Mouse (Mus musculus) heart, embryonic 13.5 days (tissue): ENCODE measurements around the gene Loxl3. TPM values are rescaled to one million over a fixed set of nuclear protein-coding genes. Genes with fewer than 3 reads are reported as not detected.
A peak's percentile ranks its signal among the peaks of the same experiment; 100 is the strongest.

Experiments used
- ATAC-seq: fragments of 200-750 bp; cut with Nextera tagmentation; 2 replicates; pipeline ENCODE4 v1.8.0; 2017; ENCODE audit warnings: moderate TSS enrichment; ENCODE audit not compliant: insufficient number of reproducible peaks, low FRiP score, low TSS enrichment; ENCODE audit errors: extremely low read depth
- H3K27ac ChIP-seq: fragments of 300-500 bp; sonication (generic); replicated peaks from 2 replicates; pipeline ENCODE4 v1.5.1; 2015; ENCODE audit warnings: moderate library complexity, mild to moderate bottlenecking, inconsistent platforms
- H3K27me3 ChIP-seq: fragments of 300-500 bp; sonication (generic); replicated peaks from 2 replicates; pipeline ENCODE4 v1.6.1; 2015; ENCODE audit warnings: mild to moderate bottlenecking, inconsistent platforms
- H3K36me3 ChIP-seq: fragments of 300-500 bp; sonication (generic); 2 replicates; pipeline ENCODE4 v1.6.1; 2015; ENCODE audit warnings: mild to moderate bottlenecking, inconsistent platforms
- H3K4me1 ChIP-seq: fragments of 300-500 bp; sonication (generic); 2 replicates; pipeline ENCODE4 v1.6.1; 2015; ENCODE audit warnings: inconsistent platforms
- H3K4me2 ChIP-seq: fragments of 300-500 bp; sonication (generic); 2 replicates; pipeline ENCODE4 v1.6.1; 2015; ENCODE audit warnings: inconsistent platforms, mild to moderate bottlenecking, moderate library complexity
- H3K4me3 ChIP-seq: fragments of 300-500 bp; sonication (generic); 2 replicates; pipeline ENCODE4 v1.5.1; 2015; ENCODE audit warnings: moderate library complexity, mild to moderate bottlenecking, inconsistent platforms
- H3K9ac ChIP-seq: fragments of 300-500 bp; sonication (generic); 2 replicates; pipeline ENCODE4 v1.6.1; 2015; ENCODE audit warnings: inconsistent platforms, mild to moderate bottlenecking, moderate library complexity
- H3K9me3 ChIP-seq: fragments of 300-500 bp; sonication (generic); 2 replicates; pipeline ENCODE4 v1.6.1; 2016; ENCODE audit warnings: inconsistent platforms
- WGBS: fragments of 180-500 bp; shearing (Covaris S2); methylation state at CpG from one replicate; pipeline ENCODE4 v1.1.7; 2015; ENCODE audit warnings: mixed read lengths; 5-methylcytosine and 5-hydroxymethylcytosine counted together
- polyA plus RNA-seq: library from polyadenylated mRNA; unstranded; fragments of >200 nt; fragmentation: Nextera tagmentation; extraction: Ambion mirVana; gene quantifications from 2 replicates; pipeline ENCODE4 v1.2.1, GENCODE M21; 2015

The Loxl3 gene
- polyA plus RNA-seq, 1 experiment from 2014 or later, result 7.1 TPM

DNA sequence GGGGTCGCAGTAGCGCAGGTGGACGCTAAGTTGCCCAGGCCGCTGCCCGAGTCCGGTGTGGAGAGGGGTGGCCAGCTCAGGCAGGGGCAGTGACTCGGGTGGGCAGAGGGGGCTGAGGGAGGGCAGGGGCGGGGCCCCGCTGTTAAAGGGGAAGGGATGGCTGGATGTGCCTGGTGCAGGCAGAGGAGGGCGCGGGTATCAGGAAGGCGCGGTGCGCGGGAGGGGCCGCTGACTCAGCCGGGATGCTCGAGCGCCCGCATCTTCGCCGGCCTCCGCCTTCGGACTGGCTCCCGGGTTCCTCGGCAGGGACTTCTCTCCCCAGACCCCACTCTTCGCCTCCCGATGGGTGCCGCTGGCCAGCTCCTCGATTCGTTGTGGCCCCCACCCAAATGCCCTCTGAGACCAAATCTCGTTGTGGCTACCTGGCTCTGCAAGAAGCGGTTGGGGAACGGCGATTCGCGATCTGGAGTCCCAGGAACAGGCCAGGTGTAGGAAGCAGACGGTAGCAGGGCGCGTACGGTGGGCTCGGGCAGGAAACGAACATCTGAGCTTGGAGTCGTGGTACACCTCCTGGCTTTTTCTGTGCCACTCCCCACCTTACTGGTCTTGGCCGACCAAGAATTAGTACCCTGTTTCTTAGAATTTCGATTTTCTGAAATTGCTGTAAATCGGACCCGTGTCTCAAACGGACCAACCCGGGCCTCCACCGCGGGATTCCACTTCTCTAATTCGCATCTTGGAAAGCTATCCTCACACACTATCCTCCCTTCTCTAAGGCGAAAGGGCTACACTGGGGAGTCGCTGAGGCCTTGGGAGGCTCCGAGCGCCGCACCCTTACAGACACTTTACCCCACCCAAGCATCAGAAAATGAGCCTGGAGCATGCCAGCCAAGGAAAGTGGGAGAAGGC lies 36.6 kb downstream of the Loxl3 start:
- Histone ChIP-seq H3K4me3 (peak overlapping the region; percentile 43), H3K27ac (no peak overlapping the region), H3K27me3 (peaks cover 100% of the 10 kb centered on the region), H3K4me1 (peaks cover 28% of the 10 kb centered on the region), H3K9me3 (no peaks in the 10 kb centered on the region), H3K36me3 (no peaks in the 10 kb centered on the region), H3K4me2 (peak overlapping the region; percentile 47), H3K9ac (no peak overlapping the region)
- ATAC-seq, result no peak
- under 1% methylated on average over 55 of the region's 58 CpGs for whole genome bisulfite sequencing

- no peak for ATAC-seq
- no peaks in the 10 kb centered on the region for H3K36me3 ChIP-seq
- H3K4me2 ChIP-seq, result peak overlapping the region; percentile 20; the same call in 1 of the 2 replicates
- H3K9ac ChIP-seq, result no peak overlapping the region
- peaks cover 100% of the 10 kb centered on the region for H3K27me3 ChIP-seq
- 4% methylated on average over 24 of the region's 24 CpGs for WGBS
- H3K27ac ChIP-seq, result no peak overlapping the region
- no peaks in the 10 kb centered on the region for H3K9me3 ChIP-seq
- peak overlapping the region; percentile 43 for H3K4me3 ChIP-seq
- peaks cover 28% of the 10 kb centered on the region for H3K4me1 ChIP-seq
Observed at GRCm38 (mm10) chr6:83071220-83071619, 37.2 kb downstream of the Loxl3 start.

- Histone ChIP-seq H3K4me2 (no peak overlapping the region), H3K27me3 (peaks cover 77% of the 10 kb centered on the region), H3K4me3 (no peak overlapping the region), H3K27ac (no peak overlapping the region), H3K9me3 (no peaks in the 10 kb centered on the region), H3K4me1 (peaks cover 25% of the 10 kb centered on the region), H3K36me3 (peaks cover 3% of the 10 kb centered on the region), H3K9ac (no peak overlapping the region)
- ATAC-seq, result no peak
- 12% methylated on average over 2 of the region's 2 CpGs for WGBS
Observed at GRCm38 (mm10) chr6:83074979-83075378, 41.0 kb downstream of the Loxl3 start.

DNA sequence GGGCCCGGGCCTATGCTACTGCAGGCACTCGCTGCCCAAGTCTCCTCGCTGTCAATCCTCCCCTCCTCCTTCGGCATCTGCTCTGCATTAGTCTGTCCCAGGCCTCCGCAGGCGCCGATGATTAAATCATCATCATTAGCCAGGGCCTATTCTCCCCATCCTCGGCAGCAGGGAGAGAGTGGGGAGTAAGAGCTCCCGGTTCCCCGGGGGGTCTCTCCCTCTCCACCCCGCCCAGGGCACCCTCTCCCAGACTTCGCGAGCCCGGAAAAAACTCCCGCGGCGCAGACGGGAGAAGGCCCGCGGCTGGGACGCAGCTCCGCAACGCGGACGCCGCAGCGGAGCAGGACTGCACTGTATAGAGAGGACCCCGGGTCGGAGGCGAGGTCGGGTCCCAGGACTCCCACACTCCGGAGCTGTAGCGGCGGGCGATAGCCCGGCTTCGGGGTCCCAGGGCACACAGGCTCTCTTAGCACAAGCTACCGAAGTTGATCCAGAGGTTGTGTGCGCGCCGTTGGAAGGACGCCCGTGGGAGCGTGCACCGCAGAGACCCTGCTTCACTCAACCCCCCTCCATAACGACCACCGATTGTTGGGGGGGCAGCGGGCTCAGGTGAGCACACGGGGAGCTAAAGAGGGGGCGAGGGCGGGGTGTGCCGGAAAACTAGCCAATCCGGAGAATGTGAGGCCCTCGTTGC lies 43.8 kb downstream of the Loxl3 start, which contains the start of gene Pcgf1:
Gene Pcgf1, plus strand, starts transcription at position 240 of the 694 bp plus-strand sequence.
- peaks cover 61% of the 10 kb centered on the region for H3K27me3 ChIP-seq
- no peaks in the 10 kb centered on the region for H3K9me3 ChIP-seq
- H3K4me1 ChIP-seq, result peaks cover 14% of the 10 kb centered on the region
- peak within 1 kb of the TSS; percentile 72 for H3K27ac ChIP-seq
- H3K36me3 ChIP-seq, result peaks cover 29% of the 10 kb centered on the region
- H3K4me3 ChIP-seq, result peak within 1 kb of the TSS; percentile 80
- peak within 1 kb of the TSS; percentile 92 for H3K9ac ChIP-seq
- under 1% methylated on average over 54 of the region's 54 CpGs for WGBS
- H3K4me2 ChIP-seq, result peak within 1 kb of the TSS; percentile 100
- peak; percentile 84 for ATAC-seq

DNA sequence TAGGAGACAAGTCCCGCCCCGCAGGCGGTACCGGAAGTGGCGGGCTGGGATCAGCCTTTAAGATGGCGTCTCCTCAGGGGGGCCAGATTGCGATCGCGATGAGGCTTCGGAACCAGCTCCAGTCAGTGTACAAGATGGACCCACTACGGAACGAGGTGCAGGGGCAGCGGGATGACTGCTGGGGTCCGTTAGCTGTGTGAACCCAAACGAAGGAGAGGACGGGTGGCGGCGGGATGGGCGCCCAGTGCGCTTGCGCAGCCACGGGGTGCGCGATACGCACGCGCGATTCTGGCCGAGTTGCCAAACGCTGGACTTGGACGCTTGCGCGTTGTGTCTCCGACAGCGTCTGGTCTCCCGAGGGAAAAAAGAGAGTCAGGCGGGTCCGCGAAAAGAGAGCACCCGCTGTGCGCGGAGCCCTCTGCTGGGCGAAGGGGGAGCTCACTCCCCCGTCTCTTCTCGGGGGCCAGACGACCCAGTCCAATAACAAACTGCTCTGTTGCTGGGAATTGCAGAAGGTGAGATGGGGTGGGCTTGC lies 44.4 kb downstream of the Loxl3 start:
- peak; percentile 84 for ATAC-seq
- H3K9ac ChIP-seq, result peak overlapping the region; percentile 92
- peak overlapping the region; percentile 80 for H3K4me3 ChIP-seq
- no peaks in the 10 kb centered on the region for H3K9me3 ChIP-seq
- peaks cover 14% of the 10 kb centered on the region for H3K4me1 ChIP-seq
- H3K27me3 ChIP-seq, result peaks cover 61% of the 10 kb centered on the region
- H3K36me3 ChIP-seq, result peaks cover 29% of the 10 kb centered on the region
- peak overlapping the region; percentile 100 for H3K4me2 ChIP-seq
- WGBS, result 0% methylated on average over 46 of the region's 46 CpGs
- H3K27ac ChIP-seq, result peak overlapping the region; percentile 72

DNA sequence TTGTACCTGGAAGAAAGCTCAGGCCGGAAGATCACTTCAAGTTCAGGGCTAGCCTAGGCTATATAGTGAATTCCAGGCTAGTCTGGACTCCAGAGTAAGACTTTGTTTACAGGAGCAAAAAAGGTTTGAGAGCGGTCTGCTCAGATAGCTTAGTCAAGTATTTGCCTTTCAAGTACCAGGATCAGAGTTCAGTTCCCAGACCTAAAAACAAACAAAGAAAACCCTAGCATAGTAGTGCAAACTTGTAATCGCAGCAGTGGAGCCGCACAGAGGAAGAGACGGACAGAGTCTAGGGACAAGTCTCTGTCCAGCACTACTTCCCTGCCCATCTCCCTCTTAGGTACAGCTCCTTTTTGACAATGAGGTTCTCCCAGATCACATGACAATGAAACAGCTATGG lies 46.2 kb downstream of the Loxl3 start:
- H3K27me3 ChIP-seq, result peaks cover 61% of the 10 kb centered on the region
- H3K4me2 ChIP-seq, result no peak overlapping the region
- no peak overlapping the region for H3K4me3 ChIP-seq
- H3K36me3 ChIP-seq, result peaks cover 29% of the 10 kb centered on the region
- ATAC-seq, result no peak
- H3K4me1 ChIP-seq, result peaks cover 14% of the 10 kb centered on the region
- 91% methylated on average over 5 of the region's 5 CpGs for WGBS
- no peak overlapping the region for H3K27ac ChIP-seq
- H3K9me3 ChIP-seq, result no peaks in the 10 kb centered on the region
- no peak overlapping the region for H3K9ac ChIP-seq

- Histone ChIP-seq H3K9me3 (no peaks in the 10 kb centered on the region), H3K9ac (no peak overlapping the region), H3K36me3 (peaks cover 29% of the 10 kb centered on the region), H3K27ac (no peak overlapping the region), H3K4me3 (no peak overlapping the region), H3K27me3 (peaks cover 69% of the 10 kb centered on the region), H3K4me1 (peaks cover 31% of the 10 kb centered on the region), H3K4me2 (no peak overlapping the region)
- WGBS, result 15% methylated on average over 5 of the region's 5 CpGs
- ATAC-seq, result no peak
Observed at GRCm38 (mm10) chr6:83083497-83083896, 49.5 kb downstream of the Loxl3 start.

- Histone ChIP-seq H3K4me1 (peaks cover 22% of the 10 kb centered on the region), H3K27me3 (peaks cover 79% of the 10 kb centered on the region), H3K9ac (no peak overlapping the region), H3K27ac (no peak overlapping the region), H3K9me3 (no peaks in the 10 kb centered on the region), H3K4me2 (no peak overlapping the region), H3K36me3 (peaks cover 29% of the 10 kb centered on the region), H3K4me3 (no peak overlapping the region)
- ATAC-seq, result no peak
- 10% methylated on average over 6 of the region's 6 CpGs for WGBS
Observed at GRCm38 (mm10) chr6:83084477-83084876, 50.5 kb downstream of the Loxl3 start.

DNA sequence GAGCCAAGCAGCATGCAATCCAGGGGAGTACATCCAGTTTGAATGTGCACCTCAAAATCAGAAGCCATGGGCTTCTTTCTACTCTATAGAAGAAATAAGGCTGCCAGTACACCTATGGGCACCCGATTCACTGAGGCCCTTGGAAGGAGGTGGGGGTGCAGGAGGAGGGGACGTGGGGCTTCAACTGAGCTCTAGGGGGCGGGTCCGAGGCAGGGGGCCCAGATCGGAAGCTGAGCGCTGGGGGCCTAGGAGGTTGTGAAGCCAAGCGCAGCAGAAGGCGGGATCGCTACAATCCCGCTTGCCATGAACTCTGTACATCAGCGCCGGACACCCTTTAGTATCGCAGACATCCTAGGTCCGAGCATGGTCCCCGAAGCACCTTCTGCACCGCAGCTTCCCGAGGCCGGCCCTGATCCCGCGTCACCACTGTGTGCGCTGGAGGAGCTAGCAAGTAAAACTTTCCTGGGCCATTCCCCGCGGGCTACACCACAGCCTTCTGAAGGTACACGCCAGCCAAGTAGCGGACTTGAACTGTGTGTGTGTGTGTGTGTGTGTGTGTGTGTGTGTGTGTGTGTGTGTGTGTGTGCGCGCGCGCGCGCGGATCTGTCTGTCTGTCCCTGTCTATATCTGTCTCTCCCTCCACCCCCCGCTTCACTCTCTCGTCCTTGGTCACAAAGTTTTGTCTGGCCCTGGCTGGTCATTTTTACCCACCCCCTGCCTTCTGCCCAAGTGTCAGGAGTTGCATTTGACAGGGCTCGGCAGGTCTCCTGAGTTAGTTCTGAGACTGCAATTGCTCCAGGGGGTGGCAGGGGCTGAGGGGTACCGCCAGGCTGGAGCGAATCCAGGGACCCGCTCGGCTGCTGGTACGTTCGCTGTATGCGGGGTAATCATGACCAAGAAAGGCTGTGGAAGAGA lies 52.4 kb downstream of the Loxl3 start, which contains the start of gene Lbx2:
Gene Lbx2, plus strand, starts transcription at position 247 of the 915 bp plus-strand sequence.
- Histone ChIP-seq H3K4me2 (peak within 1 kb of the TSS; percentile 73), H3K36me3 (peaks cover 12% of the 10 kb centered on the region), H3K9me3 (no peaks in the 10 kb centered on the region), H3K9ac (peak within 1 kb of the TSS; percentile 66), H3K27me3 (peaks cover 98% of the 10 kb centered on the region), H3K4me1 (peaks cover 20% of the 10 kb centered on the region), H3K27ac (no peak within 1 kb of the TSS), H3K4me3 (peak within 1 kb of the TSS; percentile 48)
- no peak for ATAC-seq
- 2% methylated on average over 33 of the region's 42 CpGs for WGBS

GRCm38 (mm10) chr6:83087205-83087925 lies 53.4 kb downstream of the Loxl3 start:
- no peak for ATAC-seq
- peak overlapping the region; percentile 48 for H3K4me3 ChIP-seq
- no peaks in the 10 kb centered on the region for H3K9me3 ChIP-seq
- peak overlapping the region; percentile 66 for H3K9ac ChIP-seq
- H3K27ac ChIP-seq, result no peak overlapping the region
- H3K36me3 ChIP-seq, result peaks cover 2% of the 10 kb centered on the region
- peaks cover 96% of the 10 kb centered on the region for H3K27me3 ChIP-seq
- peaks cover 23% of the 10 kb centered on the region for H3K4me1 ChIP-seq
- peak overlapping the region; percentile 73 for H3K4me2 ChIP-seq
- 1% methylated on average over 47 of the region's 47 CpGs for WGBS
